Mouse (Mus musculus) liver, postnatal 0 days (tissue): Measurements from ENCODE around the gene Opa3.
A peak's percentile ranks its signal among the peaks of the same experiment; 100 is the strongest.

Experiments
- CTCF ChIP-seq: sonication (generic); IDR thresholded peaks from 2 replicates; pipeline ENCODE4 v1.5.1; 2016; ENCODE audit warnings: antibody characterized with exemption, low read depth
- EP300 ChIP-seq: IDR thresholded peaks from 2 replicates; pipeline ENCODE4 v1.6.1; 2016; ENCODE audit warnings: antibody characterized with exemption, low read depth, mild to moderate bottlenecking

GRCm38 (mm10) chr7:19194676-19195075, 33.5 kb upstream of the Opa3 start:
- TF ChIP-seq CTCF (peak; percentile 55), EP300 (no peak)
